Mouse (Mus musculus) mouse embryonic stem cell (cell line): ENCODE measurements around the gene Pcdh9.

ENCODE experiments used
- in situ Hi-C, 2 experiments: fragments of 300-500 bp; cut with MboI; formaldehyde crosslinking; loops; 1 replicate in 1 of 2; 3 replicates in 1 of 2; pipeline ENCODE4 v1.14.3; 2019 to 2020; ENCODE audit warnings: low sequenced_read_pairs in 2 of 2, low pct_unique_long_range_greater_than_20kb in 1 of 2, mixed read lengths in 1 of 2; ENCODE audit not compliant: unreplicated experiment in 1 of 2

Gene Pcdh9

GRCm38 (mm10) chr14:93463360-93463892 lies 427.1 kb downstream of the Pcdh9 start:
- in situ Hi-C loops, result no loop called here

- in situ Hi-C loops, result no loop called here
These were observed 439.4 kb downstream of the Pcdh9 start for GRCm38 (mm10) chr14:93450930-93451665.

GRCm38 (mm10) chr14:93441852-93442251 lies 448.6 kb downstream of the Pcdh9 start:
- in situ Hi-C loops, result no loop called here

GRCm38 (mm10) chr14:93437226-93437625 lies 453.3 kb downstream of the Pcdh9 start:
- in situ Hi-C loops, result no loop called here

- in situ Hi-C loops, result no loop called here
These were observed 473.7 kb downstream of the Pcdh9 start for GRCm38 (mm10) chr14:93416752-93417151.

GRCm38 (mm10) chr14:93415496-93415895 lies 475.0 kb downstream of the Pcdh9 start:
- in situ Hi-C loops, result no loop called here

- in situ Hi-C loops, result no loop called here
These were observed 481.2 kb downstream of the Pcdh9 start for GRCm38 (mm10) chr14:93409314-93409713.

GRCm38 (mm10) chr14:93407747-93408146 lies 482.7 kb downstream of the Pcdh9 start:
- in situ Hi-C loops, result no loop called here

GRCm38 (mm10) chr14:93385090-93385489 lies 505.4 kb downstream of the Pcdh9 start:
- in situ Hi-C loops, result no loop called here

- in situ Hi-C loops, result no loop called here
These were observed 509.3 kb downstream of the Pcdh9 start for GRCm38 (mm10) chr14:93381163-93381562.

GRCm38 (mm10) chr14:93380757-93381156 lies 509.7 kb downstream of the Pcdh9 start:
- in situ Hi-C loops, result no loop called here

- in situ Hi-C loops, result no loop called here
These were observed 514.3 kb downstream of the Pcdh9 start for GRCm38 (mm10) chr14:93376159-93376558.

- in situ Hi-C loops, result no loop called here
These were observed 516.3 kb downstream of the Pcdh9 start for GRCm38 (mm10) chr14:93374181-93374580.

GRCm38 (mm10) chr14:93354150-93354549 lies 536.3 kb downstream of the Pcdh9 start:
- in situ Hi-C loops, result no loop called here

GRCm38 (mm10) chr14:93350906-93351305 lies 539.6 kb downstream of the Pcdh9 start:
- in situ Hi-C loops, result no loop called here

GRCm38 (mm10) chr14:93349166-93349565 lies 541.3 kb downstream of the Pcdh9 start:
- in situ Hi-C loops, result no loop called here

GRCm38 (mm10) chr14:93347031-93347430 lies 543.4 kb downstream of the Pcdh9 start:
- in situ Hi-C loops, result no loop called here

GRCm38 (mm10) chr14:93342781-93343180 lies 547.7 kb downstream of the Pcdh9 start:
- in situ Hi-C loops, result no loop called here

- in situ Hi-C loops, result no loop called here
These were observed 549.1 kb downstream of the Pcdh9 start for GRCm38 (mm10) chr14:93341390-93341789.

- in situ Hi-C loops, result no loop called here
These were observed 561.2 kb downstream of the Pcdh9 start for GRCm38 (mm10) chr14:93329247-93329646.
